Mouse (Mus musculus) hindbrain, embryonic 13.5 days (tissue): ENCODE measurements around the gene Cobll1. TPM values are rescaled to one million over a fixed set of nuclear protein-coding genes. Genes with fewer than 3 reads are reported as not detected.

Experiments
- ATAC-seq: fragments of 200-750 bp; cut with Nextera tagmentation; 2 replicates; pipeline ENCODE4 v1.8.0; 2017; ENCODE audit warnings: moderate TSS enrichment; ENCODE audit not compliant: low FRiP score
- H3K27ac ChIP-seq: fragments of 300-500 bp; sonication (generic); 2 replicates; pipeline ENCODE4 v1.5.1; 2015; ENCODE audit warnings: inconsistent platforms, mild to moderate bottlenecking, moderate library complexity
- H3K27me3 ChIP-seq: fragments of 300-500 bp; sonication (generic); 2 replicates; pipeline ENCODE4 v1.6.1; 2015; ENCODE audit warnings: mild to moderate bottlenecking, inconsistent platforms
- H3K36me3 ChIP-seq: fragments of 300-500 bp; sonication (generic); 2 replicates; pipeline ENCODE4 v1.6.1; 2015; ENCODE audit warnings: mild to moderate bottlenecking, inconsistent platforms
- H3K4me1 ChIP-seq: fragments of 300-500 bp; sonication (generic); replicated peaks from 2 replicates; pipeline ENCODE4 v1.6.1; 2015; ENCODE audit warnings: inconsistent platforms
- H3K4me2 ChIP-seq: fragments of 300-500 bp; sonication (generic); 2 replicates; pipeline ENCODE4 v1.6.1; 2015; ENCODE audit warnings: inconsistent platforms, mild to moderate bottlenecking, moderate library complexity
- H3K4me3 ChIP-seq: fragments of 300-500 bp; sonication (generic); 2 replicates; pipeline ENCODE4 v1.5.1; 2015; ENCODE audit warnings: mild to moderate bottlenecking, inconsistent platforms
- H3K9ac ChIP-seq: fragments of 300-500 bp; sonication (generic); 2 replicates; pipeline ENCODE4 v1.6.1; 2015; ENCODE audit warnings: mild to moderate bottlenecking, inconsistent platforms
- H3K9me3 ChIP-seq: fragments of 300-500 bp; sonication (generic); 2 replicates; pipeline ENCODE4 v1.6.1; 2016; ENCODE audit warnings: inconsistent platforms
- WGBS: fragments of 180-500 bp; shearing (Covaris S2); methylation state at CpG from one replicate; pipeline ENCODE4 v1.1.7; 2015; 5-methylcytosine and 5-hydroxymethylcytosine counted together
- polyA plus RNA-seq: library from polyadenylated mRNA; unstranded; fragments of >200 nt; fragmentation: Nextera tagmentation; extraction: Ambion mirVana; gene quantifications from 2 replicates; pipeline ENCODE4 v1.2.1, GENCODE M21; 2015

Gene Cobll1
- polyA plus RNA-seq, 1 experiment from 2014 or later = 3.0 TPM

GRCm38 (mm10) chr2:65214556-65214955, 24.6 kb downstream of the Cobll1 start:
- no peak overlapping the region for H3K4me2 ChIP-seq
- no peak for ATAC-seq
- no peaks in the 10 kb centered on the region for H3K4me1 ChIP-seq
- no peak overlapping the region for H3K9ac ChIP-seq
- H3K27ac ChIP-seq = no peak overlapping the region
- H3K36me3 ChIP-seq = no peaks in the 10 kb centered on the region
- H3K4me3 ChIP-seq = no peak overlapping the region
- WGBS = 100% methylated on average over 1 of the region's 1 CpGs
- no peaks in the 10 kb centered on the region for H3K27me3 ChIP-seq
- H3K9me3 ChIP-seq = no peaks in the 10 kb centered on the region

GRCm38 (mm10) chr2:65213675-65214074, 25.5 kb downstream of the Cobll1 start:
- H3K4me2 ChIP-seq = no peak overlapping the region
- ATAC-seq = no peak
- H3K9ac ChIP-seq = no peak overlapping the region
- H3K27me3 ChIP-seq = no peaks in the 10 kb centered on the region
- 95% methylated on average over 3 of the region's 3 CpGs for WGBS
- H3K27ac ChIP-seq = no peak overlapping the region
- no peak overlapping the region for H3K4me3 ChIP-seq
- no peaks in the 10 kb centered on the region for H3K9me3 ChIP-seq
- no peaks in the 10 kb centered on the region for H3K4me1 ChIP-seq
- H3K36me3 ChIP-seq = no peaks in the 10 kb centered on the region

- Histone ChIP-seq H3K4me2 (no peak overlapping the region), H3K4me3 (no peak overlapping the region), H3K36me3 (no peaks in the 10 kb centered on the region), H3K9ac (no peak overlapping the region), H3K27me3 (no peaks in the 10 kb centered on the region), H3K9me3 (no peaks in the 10 kb centered on the region), H3K27ac (no peak overlapping the region), H3K4me1 (no peaks in the 10 kb centered on the region)
- no peak for ATAC-seq
- 87% methylated on average over 3 of the region's 3 CpGs for WGBS
These were observed 27.6 kb downstream of the Cobll1 start for GRCm38 (mm10) chr2:65211620-65212019.

GRCm38 (mm10) chr2:65207750-65208149, 31.5 kb downstream of the Cobll1 start:
- Histone ChIP-seq H3K9me3 (no peaks in the 10 kb centered on the region), H3K27ac (no peak overlapping the region), H3K9ac (no peak overlapping the region), H3K27me3 (no peaks in the 10 kb centered on the region), H3K36me3 (no peaks in the 10 kb centered on the region), H3K4me1 (no peaks in the 10 kb centered on the region), H3K4me2 (no peak overlapping the region), H3K4me3 (no peak overlapping the region)
- ATAC-seq = no peak
- 85% methylated on average over 2 of the region's 2 CpGs for WGBS

GRCm38 (mm10) chr2:65203699-65204098, 35.5 kb downstream of the Cobll1 start:
- WGBS = 71% methylated on average over 7 of the region's 7 CpGs
- H3K4me3 ChIP-seq = no peak overlapping the region
- H3K27me3 ChIP-seq = no peaks in the 10 kb centered on the region
- ATAC-seq = no peak
- no peak overlapping the region for H3K4me2 ChIP-seq
- no peaks in the 10 kb centered on the region for H3K36me3 ChIP-seq
- H3K9ac ChIP-seq = no peak overlapping the region
- H3K9me3 ChIP-seq = no peaks in the 10 kb centered on the region
- H3K4me1 ChIP-seq = no peaks in the 10 kb centered on the region
- H3K27ac ChIP-seq = no peak overlapping the region

GRCm38 (mm10) chr2:65199706-65200105, 39.5 kb downstream of the Cobll1 start:
- H3K9me3 ChIP-seq = no peaks in the 10 kb centered on the region
- no peak overlapping the region for H3K4me2 ChIP-seq
- no peak overlapping the region for H3K9ac ChIP-seq
- no peak overlapping the region for H3K4me3 ChIP-seq
- H3K4me1 ChIP-seq = no peaks in the 10 kb centered on the region
- no peak overlapping the region for H3K27ac ChIP-seq
- H3K27me3 ChIP-seq = no peaks in the 10 kb centered on the region
- ATAC-seq = no peak
- WGBS = 83% methylated on average over 9 of the region's 9 CpGs
- H3K36me3 ChIP-seq = no peaks in the 10 kb centered on the region

GRCm38 (mm10) chr2:65198605-65199004, 40.6 kb downstream of the Cobll1 start:
- H3K27ac ChIP-seq = no peak overlapping the region
- H3K4me1 ChIP-seq = no peaks in the 10 kb centered on the region
- H3K27me3 ChIP-seq = no peaks in the 10 kb centered on the region
- WGBS = 93% methylated on average over 3 of the region's 3 CpGs
- no peaks in the 10 kb centered on the region for H3K9me3 ChIP-seq
- H3K36me3 ChIP-seq = no peaks in the 10 kb centered on the region
- ATAC-seq = no peak
- no peak overlapping the region for H3K4me2 ChIP-seq
- no peak overlapping the region for H3K9ac ChIP-seq
- no peak overlapping the region for H3K4me3 ChIP-seq

GRCm38 (mm10) chr2:65196994-65197393, 42.2 kb downstream of the Cobll1 start:
- no peak overlapping the region for H3K4me3 ChIP-seq
- 94% methylated on average over 1 of the region's 1 CpGs for WGBS
- no peak overlapping the region for H3K9ac ChIP-seq
- ATAC-seq = no peak
- H3K9me3 ChIP-seq = no peaks in the 10 kb centered on the region
- no peaks in the 10 kb centered on the region for H3K4me1 ChIP-seq
- no peaks in the 10 kb centered on the region for H3K27me3 ChIP-seq
- no peak overlapping the region for H3K27ac ChIP-seq
- no peak overlapping the region for H3K4me2 ChIP-seq
- no peaks in the 10 kb centered on the region for H3K36me3 ChIP-seq

GRCm38 (mm10) chr2:65195233-65196010, 43.8 kb downstream of the Cobll1 start:
- no peak for ATAC-seq
- Histone ChIP-seq H3K27me3 (no peaks in the 10 kb centered on the region), H3K4me2 (no peak overlapping the region), H3K4me3 (no peak overlapping the region), H3K9me3 (no peaks in the 10 kb centered on the region), H3K27ac (no peak overlapping the region), H3K4me1 (no peaks in the 10 kb centered on the region), H3K9ac (no peak overlapping the region), H3K36me3 (no peaks in the 10 kb centered on the region)
- 86% methylated on average over 9 of the region's 9 CpGs for WGBS

- Histone ChIP-seq H3K27ac (no peak overlapping the region), H3K4me2 (no peak overlapping the region), H3K4me3 (no peak overlapping the region), H3K9ac (no peak overlapping the region), H3K36me3 (no peaks in the 10 kb centered on the region), H3K27me3 (no peaks in the 10 kb centered on the region), H3K4me1 (no peaks in the 10 kb centered on the region), H3K9me3 (no peaks in the 10 kb centered on the region)
- ATAC-seq = no peak
- WGBS = 86% methylated on average over 12 of the region's 12 CpGs
These were observed 46.0 kb downstream of the Cobll1 start for GRCm38 (mm10) chr2:65193091-65193795.

GRCm38 (mm10) chr2:65191398-65191797, 47.8 kb downstream of the Cobll1 start:
- no peaks in the 10 kb centered on the region for H3K4me1 ChIP-seq
- H3K4me2 ChIP-seq = no peak overlapping the region
- H3K9ac ChIP-seq = no peak overlapping the region
- no peak for ATAC-seq
- no peak overlapping the region for H3K4me3 ChIP-seq
- H3K27ac ChIP-seq = no peak overlapping the region
- H3K36me3 ChIP-seq = no peaks in the 10 kb centered on the region
- H3K27me3 ChIP-seq = no peaks in the 10 kb centered on the region
- H3K9me3 ChIP-seq = no peaks in the 10 kb centered on the region
- 72% methylated on average over 7 of the region's 7 CpGs for WGBS

GRCm38 (mm10) chr2:65189346-65189745, 49.9 kb downstream of the Cobll1 start:
- Histone ChIP-seq H3K36me3 (no peaks in the 10 kb centered on the region), H3K4me2 (no peak overlapping the region), H3K9ac (no peak overlapping the region), H3K27ac (no peak overlapping the region), H3K4me3 (no peak overlapping the region), H3K9me3 (no peaks in the 10 kb centered on the region), H3K27me3 (no peaks in the 10 kb centered on the region), H3K4me1 (no peaks in the 10 kb centered on the region)
- 61% methylated on average over 7 of the region's 7 CpGs for WGBS
- no peak for ATAC-seq

GRCm38 (mm10) chr2:65188585-65188984, 50.6 kb downstream of the Cobll1 start:
- no peak overlapping the region for H3K27ac ChIP-seq
- 62% methylated on average over 6 of the region's 6 CpGs for WGBS
- ATAC-seq = no peak
- no peaks in the 10 kb centered on the region for H3K9me3 ChIP-seq
- H3K4me1 ChIP-seq = no peaks in the 10 kb centered on the region
- no peak overlapping the region for H3K9ac ChIP-seq
- H3K27me3 ChIP-seq = no peaks in the 10 kb centered on the region
- H3K36me3 ChIP-seq = no peaks in the 10 kb centered on the region
- no peak overlapping the region for H3K4me3 ChIP-seq
- H3K4me2 ChIP-seq = no peak overlapping the region
